Mouse (Mus musculus) bone marrow macrophage, adult 2 months (primary cell): Measurements from ENCODE around the gene Casp1. TPM values are rescaled to one million over a fixed set of nuclear protein-coding genes. Genes with fewer than 3 reads are reported as not detected.

Source experiments
- H3K27ac ChIP-seq: 2 replicates; pipeline ENCODE4 v1.5.1; 2012; ENCODE audit warnings: low read depth, low read length; ENCODE audit not compliant: insufficient read depth
- H3K4me1 ChIP-seq: 2 replicates; pipeline ENCODE4 v1.6.1; 2012; ENCODE audit warnings: low read length; ENCODE audit not compliant: control insufficient read depth, insufficient read depth
- H3K4me3 ChIP-seq: 2 replicates; pipeline ENCODE4 v1.5.1; 2012; ENCODE audit warnings: mild to moderate bottlenecking, low read length, moderate library complexity; ENCODE audit not compliant: insufficient read depth
- CTCF ChIP-seq: IDR thresholded peaks from 2 replicates; pipeline ENCODE4 v1.5.1; 2012; ENCODE audit warnings: low read depth, mild to moderate bottlenecking, low read length, moderate library complexity
- POLR2A ChIP-seq: IDR thresholded peaks from 2 replicates; pipeline ENCODE4 v1.6.1; 2012; ENCODE audit warnings: mild to moderate bottlenecking, low read depth, low read length, borderline replicate concordance
- polyA plus RNA-seq: library from polyadenylated mRNA; stranded (reverse); fragments of >200 nt; gene quantifications from 2 replicates; pipeline ENCODE4 v1.2.4, GENCODE M21; 2012; ENCODE audit not compliant: missing spikeins, insufficient read depth, insufficient read length

Casp1 gene
- polyA plus RNA-seq, 1 experiment, result 135 TPM

GRCm38 (mm10) chr9:5356801-5357200 lies 58.5 kb downstream of the Casp1 start:
- Histone ChIP-seq H3K27ac (no peak overlapping the region), H3K4me3 (no peak overlapping the region), H3K4me1 (no peaks in the 10 kb centered on the region)
- TF ChIP-seq CTCF (no peak), POLR2A (no peak)

Other genes starting within 250 kb of the Casp1 start
- gene Casp4, start 10.3 kb downstream of the Casp1 start, polyA plus RNA-seq, result 53.4 and 61.6 TPM in 2 replicates
- gene Casp12, start 46.9 kb downstream of the Casp1 start, polyA plus RNA-seq, result 0.52 and 0.95 TPM in 2 replicates